Mouse (Mus musculus) thymus, adult 2 months (tissue): Measurements from ENCODE around the gene Unc5c.

Source experiments
- CTCF ChIP-seq: fragments of 200-500 bp; IDR thresholded peaks from 2 replicates; pipeline ENCODE4 v1.5.1; 2012; ENCODE audit warnings: mild to moderate bottlenecking, control low read depth, low read length, moderate library complexity, borderline replicate concordance; ENCODE audit not compliant: control insufficient read depth, poor library complexity, insufficient read depth; ENCODE audit errors: extremely low read depth
- POLR2A ChIP-seq: fragments of 200-500 bp; IDR thresholded peaks from 2 replicates; pipeline ENCODE4 v1.6.1; 2012; ENCODE audit warnings: mild to moderate bottlenecking, low read length, control low read depth, moderate library complexity; ENCODE audit not compliant: control insufficient read depth, poor library complexity, insufficient read depth; ENCODE audit errors: extremely low read depth

DNA sequence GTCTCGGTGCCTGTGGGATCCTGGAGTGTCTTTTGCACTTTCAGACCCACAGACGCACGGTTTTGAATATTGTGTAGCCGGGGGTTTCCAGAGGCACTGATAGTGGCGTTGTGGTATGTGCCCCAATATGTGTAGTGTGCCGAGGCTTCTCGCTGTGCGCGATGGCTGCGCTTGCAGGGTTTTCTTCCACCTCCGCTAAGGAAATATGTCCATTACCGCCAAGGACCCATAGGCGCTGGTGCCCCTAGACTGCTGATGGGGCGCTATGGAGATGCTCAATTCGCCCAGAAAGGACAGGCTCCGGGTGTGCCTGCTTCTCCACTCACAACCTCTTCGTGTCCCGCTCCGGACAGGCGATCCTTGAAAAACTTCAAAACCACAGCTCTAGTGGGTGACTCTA, 1.0 kb downstream of the Unc5c start:
- TF ChIP-seq POLR2A (no peak), CTCF (no peak)
